Mouse (Mus musculus) MEL (cell line): ENCODE measurements around the gene Nudt15. TPM values are rescaled to one million over a fixed set of nuclear protein-coding genes. Genes with fewer than 3 reads are reported as not detected.
A peak's percentile ranks its signal among the peaks of the same experiment; 100 is the strongest.

Source experiments
- DNase-seq: peaks from one replicate; pipeline ENCODE4 v3.0.0; 2011; ENCODE audit warnings: low read depth, low spot score
- H3K27ac ChIP-seq: 2 replicates; pipeline ENCODE4 v1.5.1; 2012; ENCODE audit warnings: low read depth, mild to moderate bottlenecking, control low read depth, low read length, moderate library complexity; ENCODE audit not compliant: control insufficient read depth
- H3K27me3 ChIP-seq, 2 experiments: fragments of 150-350 bp in 1 of 2; sonication (generic) in 1 of 2; 2 replicates each; pipeline ENCODE4 v1.6.1; 2012; ENCODE audit warnings: low read length in 2 of 2, mild to moderate bottlenecking in 2 of 2, improper control_type of control experiment in 1 of 2, moderate library complexity in 1 of 2; ENCODE audit not compliant: insufficient read depth in 2 of 2, control insufficient read depth in 1 of 2
- H3K36me3 ChIP-seq, 2 experiments: 2 replicates each; pipeline ENCODE4 v1.6.1; 2012 to 2014; ENCODE audit warnings: low read length in 2 of 2, improper control_type of control experiment in 1 of 2, inconsistent platforms in 1 of 2, mild to moderate bottlenecking in 1 of 2; ENCODE audit not compliant: insufficient read depth in 2 of 2, control insufficient read depth in 1 of 2
- H3K4me1 ChIP-seq, 2 experiments: fragments of 150-350 bp in 1 of 2; sonication (generic) in 1 of 2; 2 replicates each; pipeline ENCODE4 v1.6.1; 2012; ENCODE audit warnings: low read length in 2 of 2, improper control_type of control experiment in 1 of 2, mild to moderate bottlenecking in 1 of 2; ENCODE audit not compliant: insufficient read depth in 2 of 2, control insufficient read depth in 1 of 2
- H3K4me3 ChIP-seq, 2 experiments: fragments of 150-350 bp in 1 of 2; sonication (generic) in 1 of 2; 2 replicates each; pipeline ENCODE4 v1.5.1; 2012; ENCODE audit warnings: low read depth in 2 of 2, low read length in 2 of 2, mild to moderate bottlenecking in 2 of 2, moderate library complexity in 2 of 2, control low read depth in 1 of 2, improper control_type of control experiment in 1 of 2; ENCODE audit not compliant: control insufficient read depth in 1 of 2, insufficient read depth in 1 of 2
- H3K79me2 ChIP-seq: 2 replicates; pipeline ENCODE4 v1.6.1; 2012; ENCODE audit warnings: mild to moderate bottlenecking, low read length, moderate library complexity; ENCODE audit not compliant: control insufficient read depth, poor library complexity, insufficient read depth
- H3K9ac ChIP-seq: 2 replicates; pipeline ENCODE4 v1.6.1; 2012; ENCODE audit warnings: low read depth, mild to moderate bottlenecking, control low read depth, low read length, moderate library complexity; ENCODE audit not compliant: control insufficient read depth, poor library complexity, severe bottlenecking
- H3K9me3 ChIP-seq: fragments of 150-350 bp; sonication (generic); replicated peaks from 2 replicates; pipeline ENCODE4 v1.6.1; 2012; ENCODE audit warnings: mild to moderate bottlenecking, low read length, improper control_type of control experiment, moderate library complexity; ENCODE audit not compliant: insufficient read depth
- BHLHE40 ChIP-seq: IDR thresholded peaks from 2 replicates; pipeline ENCODE4 v1.6.1; 2012; ENCODE audit warnings: low read depth, mild to moderate bottlenecking, inconsistent platforms, low read length, improper control_type of control experiment, borderline replicate concordance
- CHD1 ChIP-seq: IDR thresholded peaks from 2 replicates; pipeline ENCODE4 v1.6.1; 2012; ENCODE audit warnings: low read depth, mild to moderate bottlenecking, inconsistent platforms, low read length, improper control_type of control experiment
- CHD2 ChIP-seq: IDR thresholded peaks from 2 replicates; pipeline ENCODE4 v1.6.1; 2011; ENCODE audit warnings: low read length, improper control_type of control experiment
- CTCF ChIP-seq, 3 experiments: IDR thresholded peaks in 2 of 3; conservative IDR thresholded peaks in 1 of 3; 2 replicates each; pipeline ENCODE4 v1.5.1; 2011 to 2012; ENCODE audit warnings: low read length in 3 of 3, low read depth in 2 of 3, mild to moderate bottlenecking in 2 of 3, improper control_type of control experiment in 1 of 3, inconsistent platforms in 1 of 3, mixed read lengths in 1 of 3, moderate library complexity in 1 of 3; ENCODE audit not compliant: control insufficient read depth in 1 of 3, insufficient read depth in 1 of 3, poor library complexity in 1 of 3, severe bottlenecking in 1 of 3
- EP300 ChIP-seq, 2 experiments: IDR thresholded peaks; 2 replicates each; pipeline ENCODE4 v1.6.1; 2011; ENCODE audit warnings: improper control_type of control experiment in 2 of 2, low read length in 2 of 2, low read depth in 1 of 2, mild to moderate bottlenecking in 1 of 2
- ETS1 ChIP-seq: IDR thresholded peaks from 2 replicates; pipeline ENCODE4 v1.6.1; 2012; ENCODE audit warnings: low read depth, mild to moderate bottlenecking, inconsistent platforms, low read length, improper control_type of control experiment, moderate library complexity
- GABPA ChIP-seq: IDR thresholded peaks from 2 replicates; pipeline ENCODE4 v1.6.1; 2012; ENCODE audit warnings: low read depth, mild to moderate bottlenecking, inconsistent platforms, low read length, improper control_type of control experiment, moderate library complexity
- JUND ChIP-seq: IDR thresholded peaks from 2 replicates; pipeline ENCODE4 v1.6.1; 2011; ENCODE audit warnings: low read depth, mild to moderate bottlenecking, improper control_type of control experiment, low read length
- KAT2A ChIP-seq: conservative IDR thresholded peaks from 2 replicates; pipeline ENCODE4 v1.6.1; 2012; ENCODE audit warnings: low read depth, low read length, improper control_type of control experiment, inconsistent platforms
- MAFK ChIP-seq: IDR thresholded peaks from 2 replicates; pipeline ENCODE4 v1.6.1; 2011; ENCODE audit warnings: low read depth, mild to moderate bottlenecking, low read length, improper control_type of control experiment, borderline replicate concordance
- MAX ChIP-seq: IDR thresholded peaks from 2 replicates; pipeline ENCODE4 v1.6.1; 2011; ENCODE audit warnings: low read length, improper control_type of control experiment
- MEF2A ChIP-seq: IDR thresholded peaks from 2 replicates; pipeline ENCODE4 v1.6.1; 2014; ENCODE audit warnings: low read depth, mild to moderate bottlenecking, inconsistent platforms, low read length, improper control_type of control experiment; ENCODE audit not compliant: poor library complexity, insufficient replicate concordance, severe bottlenecking; ENCODE audit errors: extremely low read depth
- MXI1 ChIP-seq: IDR thresholded peaks from 2 replicates; pipeline ENCODE4 v1.6.1; 2011; ENCODE audit warnings: mild to moderate bottlenecking, low read depth, low read length, improper control_type of control experiment
- MYB ChIP-seq: IDR thresholded peaks from 2 replicates; pipeline ENCODE4 v1.6.1; 2011; ENCODE audit warnings: mild to moderate bottlenecking, low read depth, low read length, improper control_type of control experiment
- NELFE ChIP-seq: IDR thresholded peaks from 2 replicates; pipeline ENCODE4 v1.6.1; 2011; ENCODE audit warnings: low read depth, low read length, improper control_type of control experiment
- NRF1 ChIP-seq: IDR thresholded peaks from 2 replicates; pipeline ENCODE4 v1.6.1; 2014; ENCODE audit warnings: low read depth, mild to moderate bottlenecking, inconsistent platforms, low read length, improper control_type of control experiment, moderate library complexity; ENCODE audit not compliant: poor library complexity, insufficient read depth, severe bottlenecking
- POLR2AphosphoS2 ChIP-seq: IDR thresholded peaks from 2 replicates; pipeline ENCODE4 v1.6.1; 2011; ENCODE audit warnings: low read length, improper control_type of control experiment
- POLR2AphosphoS5 ChIP-seq: IDR thresholded peaks from 2 replicates; pipeline ENCODE4 v1.6.1; 2012; ENCODE audit warnings: low read depth, borderline replicate concordance, mild to moderate bottlenecking, inconsistent platforms, low read length, moderate library complexity, mixed read lengths
- RAD21 ChIP-seq: IDR thresholded peaks from 2 replicates; pipeline ENCODE4 v1.6.1; 2011; ENCODE audit warnings: mild to moderate bottlenecking, low read depth, low read length, improper control_type of control experiment
- RCOR1 ChIP-seq: IDR thresholded peaks from 2 replicates; pipeline ENCODE4 v1.6.1; 2012; ENCODE audit warnings: low read depth, mild to moderate bottlenecking, inconsistent platforms, low read length, improper control_type of control experiment
- SIN3A ChIP-seq: IDR thresholded peaks from 2 replicates; pipeline ENCODE4 v1.6.1; 2012; ENCODE audit warnings: low read length, improper control_type of control experiment, inconsistent platforms
- SMC3 ChIP-seq: IDR thresholded peaks from 2 replicates; pipeline ENCODE4 v1.6.1; 2011; ENCODE audit warnings: low read depth, low read length, improper control_type of control experiment
- TCF12 ChIP-seq: IDR thresholded peaks from 2 replicates; pipeline ENCODE4 v1.6.1; 2014; ENCODE audit warnings: low read depth, mild to moderate bottlenecking, inconsistent platforms, low read length, improper control_type of control experiment, moderate library complexity
- UBTF ChIP-seq: IDR thresholded peaks from 2 replicates; pipeline ENCODE4 v1.6.1; 2012; ENCODE audit warnings: low read depth, mild to moderate bottlenecking, inconsistent platforms, low read length, improper control_type of control experiment, moderate library complexity, borderline replicate concordance; ENCODE audit not compliant: insufficient read depth
- USF1 ChIP-seq: IDR thresholded peaks from 2 replicates; pipeline ENCODE4 v1.6.1; 2014; ENCODE audit warnings: low read depth, mild to moderate bottlenecking, inconsistent platforms, low read length, improper control_type of control experiment, moderate library complexity
- ZC3H11A ChIP-seq: IDR thresholded peaks from 2 replicates; pipeline ENCODE4 v1.6.1; 2012; ENCODE audit warnings: low read depth, mild to moderate bottlenecking, inconsistent platforms, low read length, improper control_type of control experiment
- ZKSCAN1 ChIP-seq: IDR thresholded peaks from 2 replicates; pipeline ENCODE4 v1.6.1; 2012; ENCODE audit warnings: low read depth, mild to moderate bottlenecking, inconsistent platforms, low read length, improper control_type of control experiment, moderate library complexity
- polyA plus RNA-seq, 2 experiments: library from polyadenylated mRNA; stranded (reverse) in 1 of 2; unstranded in 1 of 2; fragments of >175 nt in 1 of 2; fragments of >200 nt in 1 of 2; gene quantifications; 2 replicates each; pipeline versions ENCODE4 v1.2.1 to v1.2.4; 2012; ENCODE audit warnings: low replicate concordance in 2 of 2, low read depth in 1 of 2; ENCODE audit not compliant: insufficient read length in 2 of 2, insufficient read depth in 1 of 2, missing spikeins in 1 of 2
- total RNA-seq: library from RNA; depleted of rRNA; stranded (reverse); fragments of 300-350 nt; gene quantifications from 2 replicates; pipeline ENCODE4 v1.2.3, GENCODE M21; 2012

Gene Nudt15
- total and polyA plus RNA-seq, 3 experiments: 8.8 to 12.3 TPM; not detected in 1

DNA sequence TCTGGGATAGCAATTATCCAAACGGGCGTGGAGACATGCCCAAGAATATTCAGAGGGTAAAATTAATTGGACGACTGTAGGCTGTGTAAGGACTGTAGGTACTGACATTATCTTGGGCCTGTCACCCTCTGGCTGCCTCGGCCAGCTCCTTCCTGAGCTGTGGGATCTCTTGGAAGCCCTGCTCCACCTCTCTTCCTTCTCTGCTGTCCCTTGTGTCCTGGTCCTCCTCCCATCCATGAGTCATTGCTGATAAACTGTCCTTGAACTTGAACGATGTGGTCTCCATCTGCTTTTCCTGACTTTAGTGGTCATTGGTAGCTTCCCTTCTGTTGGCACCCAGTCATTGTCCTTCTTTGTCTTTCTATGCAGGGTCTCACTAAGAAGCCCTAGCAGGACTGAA, 61.4 kb downstream of the Nudt15 start:
- Histone ChIP-seq H3K4me1 (no peaks in the 10 kb centered on the region), H3K36me3 (no peaks in the 10 kb centered on the region)

DNA sequence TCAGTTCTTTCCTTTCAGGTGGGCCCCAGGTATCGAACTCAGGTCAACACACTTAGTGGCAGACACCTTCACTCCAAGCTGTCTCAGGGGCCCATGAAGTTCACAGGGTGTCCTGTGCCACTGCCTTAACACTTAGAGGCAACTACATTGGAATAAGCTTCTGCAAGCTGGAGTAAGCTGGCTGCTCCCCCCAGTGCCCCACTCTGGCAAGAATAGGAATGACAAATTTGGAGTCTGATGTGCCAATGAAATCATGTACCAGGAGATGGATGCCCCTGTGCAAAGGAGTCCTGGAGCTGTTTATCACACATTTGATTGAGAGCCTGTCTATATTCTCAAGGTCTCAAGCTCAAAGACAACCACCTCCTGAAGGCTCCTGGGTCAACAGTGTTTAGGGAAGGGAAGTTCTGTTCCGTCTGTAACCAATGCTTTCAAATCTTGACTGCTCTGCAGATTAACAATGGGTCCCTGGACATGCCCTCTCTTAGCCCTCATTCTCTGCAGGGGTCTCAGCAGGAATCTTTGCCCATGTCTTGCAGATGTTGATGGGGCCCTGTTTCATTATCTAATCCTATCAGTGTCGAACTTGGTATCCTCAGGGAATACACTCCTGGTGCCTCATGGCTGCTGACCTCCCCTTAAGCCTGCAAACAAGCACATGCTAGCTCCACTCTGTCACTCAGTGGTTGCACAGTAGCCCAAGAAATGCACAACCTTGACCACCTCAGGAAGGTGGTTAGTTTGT, 63.5 kb downstream of the Nudt15 start:
- Histone ChIP-seq H3K4me1 (no peaks in the 10 kb centered on the region), H3K9ac (no peak overlapping the region), H3K27ac (no peak overlapping the region), H3K9me3 (no peaks in the 10 kb centered on the region), H3K79me2 (no peaks in the 10 kb centered on the region), H3K36me3 (no peaks in the 10 kb centered on the region), H3K27me3 (no peaks in the 10 kb centered on the region; a peak in 2 of 4 replicates), H3K4me3 (no peak overlapping the region)
- DNase-seq: peak; percentile 23
- TF ChIP-seq RCOR1 (no peak), RAD21 (peak; percentile 10), CTCF (IDR thresholded peaks at IDR 0.05 in 2 of 3, conservative IDR thresholded peaks at IDR 0.05 in 1 of 3; ENCODE audit: control insufficient read depth in 1 of 3, insufficient read depth in 1 of 3, low read depth in 2 of 3, low read length in 3 of 3, poor library complexity in 1 of 3, severe bottlenecking in 1 of 3) (peak in 2 of 3 experiments; percentile 13 to 40; a peak in 2 of 6 replicates), BHLHE40 (no peak), MEF2A (no peak), ZC3H11A (no peak), MAX (no peak), POLR2AphosphoS2 (no peak), POLR2AphosphoS5 (no peak), CHD1 (no peak), CHD2 (no peak), SIN3A (no peak), USF1 (no peak), EP300 (IDR thresholded peaks at IDR 0.05; ENCODE audit: low read depth in 1 of 2, low read length in 2 of 2) (no peak), MYB (no peak), NRF1 (no peak), JUND (no peak), KAT2A (no peak), MAFK (no peak), UBTF (no peak), ETS1 (no peak), NELFE (no peak), GABPA (no peak), TCF12 (no peak), SMC3 (peak; percentile 39), ZKSCAN1 (no peak), MXI1 (no peak)

More for the DNA sequence above, 61.4 kb downstream of the Nudt15 start:
- Histone ChIP-seq H3K9me3 (no peaks in the 10 kb centered on the region), H3K27ac (no peak overlapping the region), H3K4me3 (no peak overlapping the region), H3K9ac (no peak overlapping the region), H3K27me3 (no peaks in the 10 kb centered on the region; a peak in 2 of 4 replicates), H3K79me2 (no peaks in the 10 kb centered on the region)
- no peak for DNase-seq
- no peak for TF ChIP-seq CTCF (IDR thresholded peaks at IDR 0.05 in 2 of 3, conservative IDR thresholded peaks at IDR 0.05 in 1 of 3; ENCODE audit: control insufficient read depth in 1 of 3, insufficient read depth in 1 of 3, low read depth in 2 of 3, low read length in 3 of 3, poor library complexity in 1 of 3, severe bottlenecking in 1 of 3)
- no peak for TF ChIP-seq NRF1
